Mouse (Mus musculus) liver, embryonic 13.5 days (tissue): ENCODE data around the gene Pla2g4b. TPM values are rescaled to one million over a fixed set of nuclear protein-coding genes. Genes with fewer than 3 reads are reported as not detected.

Experiments
- ATAC-seq: fragments of 200-750 bp; cut with Nextera tagmentation; 2 replicates; pipeline ENCODE4 v1.8.0; 2017; ENCODE audit warnings: low read depth, mild to moderate bottlenecking, moderate number of reproducible peaks, moderate library complexity
- DNase-seq: peaks from one replicate; pipeline ENCODE4 v3.0.0; 2022
- H3K27ac ChIP-seq: fragments of 300-500 bp; sonication (generic); 2 replicates; pipeline ENCODE4 v1.5.1; 2015; ENCODE audit warnings: moderate library complexity, mild to moderate bottlenecking, inconsistent platforms
- H3K27me3 ChIP-seq: fragments of 300-500 bp; sonication (generic); 2 replicates; pipeline ENCODE4 v1.6.1; 2015; ENCODE audit warnings: mild to moderate bottlenecking, inconsistent platforms
- H3K36me3 ChIP-seq: fragments of 300-500 bp; sonication (generic); 2 replicates; pipeline ENCODE4 v1.6.1; 2015; ENCODE audit warnings: mild to moderate bottlenecking, inconsistent platforms
- H3K4me1 ChIP-seq: fragments of 300-500 bp; sonication (generic); replicated peaks from 2 replicates; pipeline ENCODE4 v1.6.1; 2015; ENCODE audit warnings: inconsistent platforms
- H3K4me2 ChIP-seq: fragments of 300-500 bp; sonication (generic); 2 replicates; pipeline ENCODE4 v1.6.1; 2015; ENCODE audit warnings: inconsistent platforms, mild to moderate bottlenecking, moderate library complexity
- H3K4me3 ChIP-seq: fragments of 300-500 bp; sonication (generic); replicated peaks from 2 replicates; pipeline ENCODE4 v1.5.1; 2015; ENCODE audit warnings: mild to moderate bottlenecking, inconsistent platforms
- H3K9ac ChIP-seq: fragments of 300-500 bp; sonication (generic); 2 replicates; pipeline ENCODE4 v1.6.1; 2015; ENCODE audit warnings: mild to moderate bottlenecking, inconsistent platforms
- H3K9me3 ChIP-seq: fragments of 300-500 bp; sonication (generic); replicated peaks from 2 replicates; pipeline ENCODE4 v1.6.1; 2016; ENCODE audit warnings: inconsistent platforms
- WGBS: fragments of 180-500 bp; shearing (Covaris S2); methylation state at CpG from one replicate; pipeline ENCODE4 v1.1.7; 2015; ENCODE audit not compliant: insufficient replicate concordance; 5-methylcytosine and 5-hydroxymethylcytosine counted together
- polyA plus RNA-seq: library from polyadenylated mRNA; unstranded; fragments of >200 nt; fragmentation: Nextera tagmentation; extraction: Ambion mirVana; gene quantifications from 2 replicates; pipeline ENCODE4 v1.2.1, GENCODE M21; 2015

Gene Pla2g4b
- polyA plus RNA-seq, 1 experiment from 2014 or later = 0.14 TPM

DNA sequence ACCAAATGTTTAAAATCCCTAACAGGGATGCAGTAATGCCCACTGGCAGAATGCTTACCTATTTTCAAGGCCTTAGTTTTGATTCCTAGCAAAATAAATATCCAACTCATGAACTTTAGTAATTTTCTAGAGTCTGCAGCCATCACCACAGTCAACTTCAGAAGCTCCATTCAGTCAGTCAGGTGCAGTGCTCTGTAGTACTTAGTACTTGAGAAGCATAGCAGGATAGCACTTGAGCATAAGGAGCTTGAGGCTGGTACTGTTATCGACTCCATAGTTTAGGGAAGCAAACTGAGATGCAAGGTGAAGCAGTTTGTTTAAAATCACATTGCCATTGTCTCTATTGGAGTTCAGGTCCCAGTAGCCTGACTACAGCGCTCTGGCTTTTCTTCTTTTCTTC, 33.5 kb upstream of the Pla2g4b start:
- Histone ChIP-seq H3K27me3 (no peaks in the 10 kb centered on the region), H3K4me2 (no peak overlapping the region), H3K36me3 (no peaks in the 10 kb centered on the region), H3K27ac (no peak overlapping the region), H3K4me1 (peaks cover 17% of the 10 kb centered on the region), H3K9ac (no peak overlapping the region), H3K4me3 (no peak overlapping the region), H3K9me3 (no peaks in the 10 kb centered on the region)
- no peak for ATAC-seq
- 75% methylated on average over 2 of the region's 2 CpGs for WGBS
- no peak for DNase-seq

GRCm38 (mm10) chr2:120000882-120001584, 32.2 kb upstream of the Pla2g4b start:
- H3K4me2 ChIP-seq = no peak overlapping the region
- no peak for DNase-seq
- no peak overlapping the region for H3K4me3 ChIP-seq
- 35% methylated on average over 3 of the region's 3 CpGs for WGBS
- H3K4me1 ChIP-seq = peaks cover 9% of the 10 kb centered on the region
- no peak overlapping the region for H3K27ac ChIP-seq
- H3K9ac ChIP-seq = no peak overlapping the region
- no peaks in the 10 kb centered on the region for H3K9me3 ChIP-seq
- 0 out of 2 replicates have a peak, but pooled peaks have one; percentile 29 for ATAC-seq
- no peaks in the 10 kb centered on the region for H3K27me3 ChIP-seq
- H3K36me3 ChIP-seq = no peaks in the 10 kb centered on the region

- no peak for ATAC-seq
- Histone ChIP-seq H3K4me1 (peaks cover 9% of the 10 kb centered on the region), H3K4me2 (no peak overlapping the region), H3K9me3 (no peaks in the 10 kb centered on the region), H3K36me3 (no peaks in the 10 kb centered on the region), H3K4me3 (no peak overlapping the region), H3K27me3 (no peaks in the 10 kb centered on the region), H3K9ac (no peak overlapping the region), H3K27ac (no peak overlapping the region)
- 48% methylated on average over 4 of the region's 4 CpGs for WGBS
- DNase-seq = no peak
Observed at GRCm38 (mm10) chr2:120001956-120002355, 31.3 kb upstream of the Pla2g4b start.

DNA sequence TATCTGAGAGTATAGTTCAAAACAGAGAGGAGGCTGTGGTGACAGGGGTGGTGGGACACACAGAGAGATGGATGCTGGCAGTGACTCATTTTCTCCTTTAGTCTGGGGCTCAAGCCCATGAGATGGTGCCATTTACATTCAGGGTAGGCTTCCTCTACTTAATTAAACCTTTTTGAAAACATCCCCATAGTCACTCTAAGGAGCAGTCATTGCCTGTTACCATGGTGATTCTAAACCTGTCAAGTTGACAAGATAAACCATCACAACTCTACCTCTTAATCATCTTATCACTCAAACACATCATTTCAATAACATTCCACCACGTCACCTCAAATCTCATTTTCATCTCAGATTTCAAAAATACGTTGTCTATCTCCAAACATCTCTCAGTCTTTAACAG, 29.2 kb upstream of the Pla2g4b start:
- ATAC-seq = no peak
- WGBS = 57% methylated on average over 2 of the region's 2 CpGs
- H3K4me3 ChIP-seq = no peak overlapping the region

GRCm38 (mm10) chr2:120006696-120007095, 26.5 kb upstream of the Pla2g4b start:
- H3K27ac ChIP-seq = no peak overlapping the region
- no peaks in the 10 kb centered on the region for H3K36me3 ChIP-seq
- H3K9me3 ChIP-seq = no peaks in the 10 kb centered on the region
- 92% methylated on average over 7 of the region's 7 CpGs for WGBS
- H3K4me2 ChIP-seq = no peak overlapping the region
- no peak overlapping the region for H3K9ac ChIP-seq
- DNase-seq (no peak), ATAC-seq (no peak)
- H3K27me3 ChIP-seq = no peaks in the 10 kb centered on the region
- H3K4me3 ChIP-seq = no peak overlapping the region
- no peaks in the 10 kb centered on the region for H3K4me1 ChIP-seq

More for the DNA sequence above, 29.2 kb upstream of the Pla2g4b start:
- no peak overlapping the region for H3K9ac ChIP-seq
- H3K27me3 ChIP-seq = no peaks in the 10 kb centered on the region
- H3K4me1 ChIP-seq = peaks cover 9% of the 10 kb centered on the region
- no peak overlapping the region for H3K4me2 ChIP-seq
- no peaks in the 10 kb centered on the region for H3K9me3 ChIP-seq
- DNase-seq = no peak
- H3K27ac ChIP-seq = no peak overlapping the region
- no peaks in the 10 kb centered on the region for H3K36me3 ChIP-seq

DNA sequence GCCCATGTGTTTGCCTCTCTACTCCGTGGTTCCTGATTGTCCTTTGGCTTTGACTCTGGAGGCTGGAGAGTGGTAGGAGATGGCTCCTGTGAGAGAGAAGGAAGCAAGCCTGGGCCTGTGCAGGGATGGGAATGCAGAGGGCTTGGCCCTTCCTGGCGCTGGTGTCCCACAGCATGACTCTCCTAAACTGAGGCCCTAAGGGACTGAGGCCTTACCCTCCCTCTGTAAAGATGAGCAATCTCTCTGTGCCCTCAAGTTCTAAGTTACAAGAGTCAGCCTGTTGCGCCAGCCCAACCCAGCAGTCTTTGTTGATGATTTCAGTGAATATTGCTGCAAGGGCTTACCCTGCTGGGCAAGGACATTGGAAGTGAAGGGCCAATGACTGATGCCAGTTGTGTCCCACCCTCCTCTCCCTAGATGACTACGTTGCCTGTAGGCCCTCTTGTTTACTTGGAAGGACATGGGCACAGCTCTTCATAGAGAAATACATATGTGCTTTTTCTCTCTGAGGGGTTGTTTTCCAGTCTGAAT, 25.5 kb upstream of the Pla2g4b start:
- Histone ChIP-seq H3K27me3 (no peaks in the 10 kb centered on the region), H3K9ac (no peak overlapping the region), H3K4me3 (no peak overlapping the region), H3K9me3 (no peaks in the 10 kb centered on the region), H3K36me3 (no peaks in the 10 kb centered on the region), H3K27ac (no peak overlapping the region), H3K4me1 (peaks cover 3% of the 10 kb centered on the region), H3K4me2 (no peak overlapping the region)
- WGBS = 76% methylated on average over 4 of the region's 4 CpGs
- DNase-seq = no peak
- no peak for ATAC-seq

GRCm38 (mm10) chr2:120008672-120009071, 24.5 kb upstream of the Pla2g4b start:
- peaks cover 12% of the 10 kb centered on the region for H3K4me1 ChIP-seq
- WGBS = 17% methylated on average over 4 of the region's 4 CpGs
- no peaks in the 10 kb centered on the region for H3K27me3 ChIP-seq
- no peak for DNase-seq
- no peaks in the 10 kb centered on the region for H3K9me3 ChIP-seq
- H3K27ac ChIP-seq = no peak overlapping the region
- ATAC-seq = no peak
- no peak overlapping the region for H3K4me3 ChIP-seq
- no peak overlapping the region for H3K4me2 ChIP-seq
- no peaks in the 10 kb centered on the region for H3K36me3 ChIP-seq
- H3K9ac ChIP-seq = no peak overlapping the region

- Histone ChIP-seq H3K4me3 (no peak overlapping the region), H3K4me2 (no peak overlapping the region), H3K9me3 (no peaks in the 10 kb centered on the region), H3K27me3 (no peaks in the 10 kb centered on the region), H3K27ac (no peak overlapping the region), H3K4me1 (peaks cover 36% of the 10 kb centered on the region), H3K9ac (no peak overlapping the region), H3K36me3 (no peaks in the 10 kb centered on the region)
- ATAC-seq (no peak), DNase-seq (no peak)
- 72% methylated on average over 8 of the region's 8 CpGs for WGBS
Observed at GRCm38 (mm10) chr2:120011462-120012200, 21.6 kb upstream of the Pla2g4b start.

- H3K9me3 ChIP-seq = no peaks in the 10 kb centered on the region
- 0 out of 2 replicates have a peak, but pooled peaks cover 4% of the 10 kb centered on the region for H3K36me3 ChIP-seq
- no peak overlapping the region for H3K9ac ChIP-seq
- peaks cover 42% of the 10 kb centered on the region for H3K4me1 ChIP-seq
- H3K4me2 ChIP-seq = no peak overlapping the region
- no peak for ATAC-seq
- no peak overlapping the region for H3K27ac ChIP-seq
- WGBS = 52% methylated on average over 13 of the region's 13 CpGs
- DNase-seq = no peak
- no peak overlapping the region for H3K4me3 ChIP-seq
- H3K27me3 ChIP-seq = no peaks in the 10 kb centered on the region
Observed at GRCm38 (mm10) chr2:120012924-120013323, 20.3 kb upstream of the Pla2g4b start.

- H3K4me3 ChIP-seq = no peak overlapping the region
- H3K9ac ChIP-seq = no peak overlapping the region
- H3K36me3 ChIP-seq = peaks cover 5% of the 10 kb centered on the region; the same call in 1 of the 2 replicates
- no peak overlapping the region for H3K27ac ChIP-seq
- no peaks in the 10 kb centered on the region for H3K27me3 ChIP-seq
- no peak overlapping the region for H3K4me2 ChIP-seq
- ATAC-seq = no peak
- peaks cover 42% of the 10 kb centered on the region for H3K4me1 ChIP-seq
- no peak for DNase-seq
- 81% methylated on average over 2 of the region's 2 CpGs for WGBS
- H3K9me3 ChIP-seq = no peaks in the 10 kb centered on the region
Observed at GRCm38 (mm10) chr2:120013831-120014486, 19.3 kb upstream of the Pla2g4b start.

GRCm38 (mm10) chr2:120015882-120016281, 17.3 kb upstream of the Pla2g4b start:
- Histone ChIP-seq H3K4me1 (peaks cover 51% of the 10 kb centered on the region), H3K4me2 (no peak overlapping the region), H3K27ac (no peak overlapping the region), H3K36me3 (peaks cover 8% of the 10 kb centered on the region; the same call in 1 of the 2 replicates), H3K27me3 (no peaks in the 10 kb centered on the region), H3K9ac (no peak overlapping the region), H3K4me3 (no peak overlapping the region), H3K9me3 (no peaks in the 10 kb centered on the region)
- ATAC-seq (peak; percentile 60; the same call in 1 of the 2 replicates), DNase-seq (no peak)
- 35% methylated on average over 4 of the region's 4 CpGs for WGBS
